Mouse (Mus musculus) embryo, embryonic 9.5 days (tissue): ENCODE results near the gene Litaf.

Experiments used
- DNase-seq: peaks from one replicate; pipeline ENCODE4 v3.0.0-alpha.2; 2017; ENCODE audit errors: extremely low spot score

Gene Litaf

DNA sequence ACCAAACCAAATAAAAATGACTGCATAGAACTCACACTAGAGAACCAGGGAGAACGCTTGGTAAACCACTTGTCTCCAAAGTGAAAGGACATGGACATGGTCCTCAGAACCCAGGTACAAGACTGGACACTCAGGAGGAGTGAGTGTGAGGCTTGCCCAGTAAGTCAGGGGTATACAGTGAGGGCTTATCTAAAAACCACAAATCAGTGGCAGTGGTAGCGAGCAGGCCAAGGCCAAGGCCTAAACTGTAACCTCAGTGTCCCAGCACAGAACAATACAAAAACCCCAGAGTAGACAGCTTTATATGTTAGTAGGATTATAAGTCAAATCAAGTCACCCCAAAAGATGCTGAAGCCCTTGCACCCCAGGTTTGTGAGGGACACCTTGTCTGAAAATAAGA, 154.9 kb downstream of the Litaf start:
- no peak for DNase-seq

DNA sequence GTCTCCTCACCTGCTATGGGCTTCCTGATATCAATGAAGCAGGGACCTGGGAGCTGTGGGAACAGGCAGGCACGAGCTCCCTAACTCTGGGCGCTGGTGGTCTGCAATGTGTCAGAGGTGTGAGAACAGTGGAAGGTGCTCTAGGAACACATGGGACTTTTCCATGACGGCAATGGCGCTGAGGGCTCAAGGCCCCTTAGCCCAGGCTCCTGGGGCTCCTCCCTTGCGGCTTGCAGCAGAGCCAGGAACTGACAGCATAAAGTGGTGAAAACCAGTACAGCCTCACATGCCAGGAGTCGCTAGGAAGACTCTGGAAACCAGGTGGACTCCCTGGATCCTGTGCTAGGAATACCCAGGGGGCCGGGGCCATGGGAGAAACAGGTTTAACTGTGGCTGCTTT, 155.4 kb downstream of the Litaf start:
- DNase-seq: no peak
